Mouse (Mus musculus): ENCODE measurements at regions not wholly inside any gene's neighbourhood (a gene's known extent, or its start where the extent isn't known, plus 50 kb on each side); places are given as distances from the start of the nearest gene placed in this dataset.

DNA sequence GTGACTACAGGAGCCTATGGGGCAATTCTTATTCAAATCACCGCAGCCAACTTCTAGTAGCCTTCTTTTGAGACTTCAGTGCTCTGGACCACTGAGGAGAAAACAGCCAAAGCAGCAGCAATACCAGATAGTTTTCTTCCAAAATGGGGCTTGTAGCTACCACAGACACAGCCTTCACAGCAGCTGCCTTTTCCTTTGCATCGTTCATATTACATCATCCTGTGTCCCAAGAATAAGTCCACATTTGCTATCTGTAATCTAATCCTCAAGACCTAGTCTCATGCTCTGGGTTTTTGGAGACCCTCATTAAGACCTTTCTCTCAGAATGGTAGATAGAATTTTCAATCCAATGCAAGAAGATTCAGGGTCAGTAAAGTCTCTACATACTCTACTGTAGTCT, 258.2 kb upstream of the Rbms1 start:
- DNase-seq = no peak

DNA sequence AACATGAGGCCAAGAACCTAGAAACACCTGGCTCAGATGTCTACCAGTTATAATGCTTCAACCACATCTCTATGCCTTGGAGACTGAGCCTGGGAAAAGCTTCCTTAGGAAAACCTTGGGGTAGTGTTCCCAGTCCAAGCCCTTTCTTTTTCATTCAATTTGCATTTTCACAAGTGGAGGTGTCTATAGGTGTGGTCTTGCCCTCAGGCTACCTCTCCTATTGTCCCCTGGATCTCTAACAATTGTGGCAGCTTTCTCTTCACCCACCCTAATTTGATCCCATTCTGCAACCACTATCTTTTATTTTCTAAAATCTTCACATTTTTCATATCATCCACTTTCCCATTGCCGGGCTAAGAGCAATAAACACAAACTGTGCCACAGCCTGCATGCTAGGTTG, 251.0 kb upstream of the Rbms1 start:
- no peak for DNase-seq

GRCm38 (mm10) chr2:61201387-61201786, 238.4 kb upstream of the Rbms1 start:
- DNase-seq = no peak

DNA sequence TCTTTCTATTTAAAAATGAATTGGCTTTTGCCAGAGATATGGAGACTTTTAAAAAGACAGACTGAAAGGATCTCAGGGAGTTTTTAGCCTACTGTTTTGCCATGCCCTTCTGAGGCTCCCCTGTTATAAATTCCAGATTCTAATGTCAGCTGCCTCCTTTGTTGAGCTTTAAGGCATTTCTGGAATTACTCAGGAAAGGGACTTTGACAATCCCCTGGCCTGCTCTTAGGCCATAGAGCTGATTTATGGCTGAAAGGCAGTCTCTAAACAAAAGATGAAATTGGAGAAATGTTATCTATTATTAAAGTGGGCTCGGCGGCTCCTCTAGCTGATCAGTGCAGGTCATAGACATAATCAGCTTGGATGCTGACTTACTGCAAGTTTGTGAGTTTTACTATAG, 231.0 kb upstream of the Rbms1 start:
- DNase-seq = no peak

DNA sequence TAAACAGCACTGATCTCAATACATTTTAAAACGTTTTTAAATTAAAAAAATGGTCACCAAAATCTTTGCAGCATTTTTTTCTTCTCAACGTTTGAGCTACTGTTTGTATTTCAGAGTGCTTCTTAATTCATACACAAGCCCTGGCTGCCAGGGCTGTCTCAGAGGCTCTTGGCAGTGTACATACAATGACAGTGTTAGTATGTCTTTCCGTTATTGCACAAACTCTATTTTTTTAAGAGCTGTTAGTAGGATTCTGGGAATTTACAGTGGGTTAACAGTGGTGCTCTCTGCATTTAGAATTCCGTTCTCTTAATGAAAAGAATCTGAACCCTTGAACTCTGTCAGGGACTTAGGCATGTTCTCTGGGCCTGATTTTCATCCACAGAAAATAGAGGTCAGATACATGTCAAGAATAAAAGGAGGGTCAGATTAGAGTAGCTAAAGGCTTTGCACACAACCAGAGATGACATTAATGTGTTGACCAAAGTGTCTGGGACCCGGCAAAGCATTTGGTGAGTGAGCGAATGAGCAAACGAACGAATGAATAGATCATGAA, 219.5 kb upstream of the Rbms1 start:
- DNase-seq = no peak

DNA sequence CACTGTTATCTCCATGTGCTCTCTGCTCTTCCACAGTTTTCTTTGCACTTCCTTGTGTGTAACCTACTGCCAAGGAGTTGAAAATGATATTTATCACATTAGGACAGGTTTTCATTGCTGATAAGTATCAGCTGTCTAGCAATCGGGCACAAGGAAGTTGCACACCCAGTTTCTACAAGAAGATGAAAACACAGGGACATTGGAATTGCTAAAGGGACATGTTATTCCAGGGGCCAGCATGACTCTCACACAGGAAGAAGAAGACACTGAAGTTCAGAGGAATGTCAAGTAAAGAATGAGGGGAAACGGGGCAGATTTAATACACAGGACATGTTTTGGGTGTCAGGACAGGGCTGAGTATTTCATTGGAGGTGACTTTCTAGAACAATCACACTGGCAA, 214.8 kb upstream of the Rbms1 start:
- DNase-seq = no peak

DNA sequence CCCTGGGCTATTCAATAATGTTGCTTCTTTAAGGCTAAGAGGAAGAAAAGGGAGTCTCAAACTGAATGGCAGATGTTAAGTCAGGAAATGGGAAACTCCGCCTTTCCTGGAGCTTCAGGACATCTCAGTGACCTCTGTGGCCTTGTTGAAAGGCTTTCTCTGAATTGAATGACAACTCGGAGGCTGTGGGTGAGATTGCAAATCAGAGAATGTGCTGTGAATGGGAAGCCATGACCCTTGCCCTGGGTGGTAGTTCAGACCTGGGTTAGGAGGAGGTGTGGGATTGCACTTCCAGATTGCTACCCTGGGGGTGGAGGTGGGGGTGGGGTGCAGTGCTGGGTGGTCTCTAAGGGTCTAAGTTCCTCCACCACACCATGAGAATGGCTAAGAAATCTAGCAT, 213.8 kb upstream of the Rbms1 start:
- no peak for DNase-seq

- no peak for DNase-seq
Measured at GRCm38 (mm10) chr2:61173581-61173980, 210.6 kb upstream of the Rbms1 start.

DNA sequence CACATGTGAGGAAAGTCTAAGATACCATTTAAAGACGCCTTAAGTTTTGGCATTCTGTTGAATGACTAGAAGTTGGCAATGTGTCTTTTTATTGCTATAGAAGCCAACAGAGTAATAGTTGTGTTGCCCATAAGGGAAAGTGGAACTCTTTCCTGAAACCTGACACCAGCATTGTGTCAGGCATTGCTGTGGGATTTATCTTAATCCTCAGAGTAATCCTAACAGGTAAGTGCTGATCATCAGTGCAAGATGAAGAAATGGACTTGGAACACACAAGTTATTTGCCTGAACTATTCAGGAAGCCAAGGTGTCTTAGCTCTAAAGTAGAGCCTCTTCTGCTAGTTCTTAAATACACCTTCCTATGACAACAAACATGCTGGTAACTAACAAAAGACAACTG, 198.3 kb upstream of the Rbms1 start:
- no peak for DNase-seq

DNA sequence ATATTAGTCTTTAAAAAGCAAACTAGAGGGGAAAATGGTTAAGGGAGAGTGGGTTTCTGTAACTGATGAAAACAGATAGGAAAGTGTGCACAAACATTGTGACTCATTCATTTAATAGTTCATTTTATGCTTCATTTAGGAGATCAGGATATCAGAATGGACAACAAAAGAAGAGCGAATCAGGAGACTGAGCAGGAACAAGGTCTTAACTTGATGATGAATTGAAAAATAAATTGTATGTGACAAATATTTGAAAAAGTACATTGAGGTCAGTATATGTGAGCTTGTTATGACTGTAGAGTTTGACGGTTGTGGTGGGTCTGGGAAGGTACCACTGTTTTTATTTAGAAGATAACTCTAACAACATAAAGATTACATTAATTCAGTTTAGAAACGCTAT, 196.8 kb upstream of the Rbms1 start:
- DNase-seq = no peak

DNA sequence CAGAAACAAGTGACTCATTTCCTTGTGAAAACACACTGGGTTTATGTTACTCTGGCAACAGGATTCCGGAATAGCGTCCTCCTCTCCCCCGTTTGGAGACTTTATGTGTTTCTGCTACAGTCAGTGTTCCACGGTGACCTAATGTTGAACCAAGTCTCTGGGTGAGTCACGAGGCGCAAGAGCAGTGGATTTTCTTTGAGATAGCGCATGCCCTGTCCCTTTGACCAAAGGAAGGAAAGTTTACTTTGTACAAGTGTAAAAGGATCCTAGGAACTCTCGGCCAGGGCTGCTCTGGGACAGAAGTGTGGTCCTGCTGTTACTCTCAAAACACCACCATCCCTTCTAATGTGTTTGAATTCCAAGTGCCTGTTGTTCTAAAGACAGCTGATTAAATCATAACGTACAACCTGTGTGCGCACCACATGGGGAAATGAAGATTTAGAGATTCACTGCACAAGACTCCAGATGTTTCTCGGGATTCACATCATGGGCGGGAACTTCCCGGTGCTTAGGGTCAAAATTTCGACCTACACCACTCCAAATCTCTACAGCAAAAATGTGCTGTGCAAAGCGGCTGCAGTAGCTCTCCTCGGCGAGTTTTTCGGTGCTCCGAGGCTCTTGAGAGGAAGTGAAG, 176.1 kb upstream of the Rbms1 start:
- DNase-seq = no peak

DNA sequence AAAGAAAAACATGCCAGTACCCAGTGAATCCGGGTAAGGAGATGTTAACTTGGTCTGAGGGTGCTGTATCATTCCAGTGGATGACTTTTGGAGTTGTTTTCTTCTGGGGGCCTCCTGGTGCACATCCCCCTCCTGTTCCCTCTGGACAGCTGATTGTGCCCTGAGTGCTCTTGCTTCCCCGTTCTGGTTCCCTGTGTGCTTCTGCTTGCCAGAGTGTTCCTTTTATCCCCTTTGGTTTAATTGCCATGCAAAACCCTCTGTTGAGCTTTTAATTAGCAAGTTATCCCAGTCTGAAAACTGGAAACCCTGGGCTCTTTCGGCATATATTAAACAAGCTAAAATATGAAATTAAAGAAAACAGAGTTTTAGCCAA, 175.6 kb upstream of the Rbms1 start:
- DNase-seq = no peak

- DNase-seq = no peak
Measured at GRCm38 (mm10) chr2:61137378-61137777, 174.4 kb upstream of the Rbms1 start.

GRCm38 (mm10) chr2:61136926-61137325, 173.9 kb upstream of the Rbms1 start:
- no peak for DNase-seq

- DNase-seq = peak; percentile 65 to 72
Measured at GRCm38 (mm10) chr2:61123046-61123806, 160.2 kb upstream of the Rbms1 start.

GRCm38 (mm10) chr2:61121281-61121680, 158.3 kb upstream of the Rbms1 start:
- no peak for DNase-seq

- no peak for DNase-seq
Measured at GRCm38 (mm10) chr2:61114620-61115019, 151.6 kb upstream of the Rbms1 start.

GRCm38 (mm10) chr2:61113916-61114315, 150.9 kb upstream of the Rbms1 start:
- no peak for DNase-seq

DNA sequence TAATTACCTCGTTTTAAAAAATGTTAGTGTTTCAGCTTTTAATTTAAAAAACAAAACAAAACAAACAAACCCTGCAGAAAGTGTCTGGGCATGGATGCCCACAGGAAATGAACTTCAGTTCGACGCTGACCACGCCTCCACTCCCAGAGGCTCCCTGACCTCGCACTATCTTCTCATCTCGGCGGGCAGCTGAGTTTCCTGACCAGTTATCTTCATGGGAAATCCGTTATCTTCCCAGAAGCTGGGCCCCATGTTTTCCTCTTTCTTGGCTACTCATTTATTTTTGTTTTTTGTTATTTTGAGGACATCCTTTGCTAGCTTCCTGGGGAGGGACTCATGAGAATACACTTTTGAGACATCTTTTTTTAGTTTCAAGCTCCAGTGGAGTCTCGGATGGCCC, 147.6 kb upstream of the Rbms1 start:
- DNase-seq = no peak

- DNase-seq = no peak
Measured at GRCm38 (mm10) chr2:61109564-61109963, 146.6 kb upstream of the Rbms1 start.

DNA sequence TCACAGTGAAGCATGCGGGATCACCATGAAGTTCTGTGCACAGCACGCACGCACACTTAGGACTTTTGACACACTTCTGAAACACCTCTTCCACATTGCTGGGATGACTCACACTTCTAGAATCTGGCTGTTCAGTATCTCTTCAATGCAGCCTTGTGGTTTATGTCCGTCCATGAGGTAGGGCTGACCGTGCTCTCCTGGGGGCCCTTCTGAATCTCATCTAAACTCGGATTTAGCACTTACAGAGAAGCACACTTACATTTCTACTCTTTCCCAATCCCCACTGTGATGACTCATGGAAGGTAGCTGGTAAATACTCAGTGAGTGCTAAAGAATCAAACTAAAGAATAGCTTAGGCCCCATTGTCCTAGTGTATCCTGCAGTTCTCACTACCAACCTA, 142.2 kb upstream of the Rbms1 start:
- DNase-seq = no peak

GRCm38 (mm10) chr2:61100854-61101253, 137.9 kb upstream of the Rbms1 start:
- no peak for DNase-seq

DNA sequence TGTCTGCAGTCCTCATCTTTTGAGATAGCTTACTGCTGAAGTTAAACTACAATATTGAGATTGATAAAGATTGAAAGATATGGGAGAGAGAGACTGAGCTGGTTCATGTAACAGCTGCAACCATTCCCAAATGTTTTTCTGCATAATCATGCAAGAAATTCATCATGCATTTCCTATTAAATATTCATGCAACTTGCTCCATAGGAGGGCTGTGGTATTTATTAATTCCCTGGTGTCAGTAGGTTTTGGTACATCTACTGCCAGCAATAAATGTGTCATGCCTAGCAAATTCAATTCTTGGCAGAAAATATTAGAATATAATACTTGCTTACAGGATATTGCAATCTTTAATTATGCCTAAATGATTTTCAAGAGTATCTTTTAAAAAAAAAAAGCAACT, 125.5 kb upstream of the Rbms1 start:
- DNase-seq = no peak

DNA sequence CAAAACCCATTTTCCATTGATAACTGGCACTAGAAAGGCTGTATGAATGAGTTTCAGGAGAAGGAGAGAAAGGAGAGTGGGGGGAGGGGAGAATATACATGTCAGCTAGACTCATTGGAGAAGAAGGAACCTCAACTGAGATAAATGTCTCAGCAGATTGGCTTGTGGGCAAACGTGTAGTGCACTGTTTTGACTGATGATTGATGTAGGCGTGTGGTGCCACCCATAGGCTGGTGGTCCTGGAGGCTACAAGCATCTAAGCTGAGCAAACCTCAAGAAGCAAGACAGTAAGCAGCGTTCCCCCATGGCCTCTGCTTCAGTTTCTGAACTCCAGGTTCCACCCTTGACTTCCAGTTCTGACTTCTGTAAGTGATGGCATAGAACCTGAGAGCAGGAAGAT, 121.8 kb upstream of the Rbms1 start:
- no peak for DNase-seq

DNA sequence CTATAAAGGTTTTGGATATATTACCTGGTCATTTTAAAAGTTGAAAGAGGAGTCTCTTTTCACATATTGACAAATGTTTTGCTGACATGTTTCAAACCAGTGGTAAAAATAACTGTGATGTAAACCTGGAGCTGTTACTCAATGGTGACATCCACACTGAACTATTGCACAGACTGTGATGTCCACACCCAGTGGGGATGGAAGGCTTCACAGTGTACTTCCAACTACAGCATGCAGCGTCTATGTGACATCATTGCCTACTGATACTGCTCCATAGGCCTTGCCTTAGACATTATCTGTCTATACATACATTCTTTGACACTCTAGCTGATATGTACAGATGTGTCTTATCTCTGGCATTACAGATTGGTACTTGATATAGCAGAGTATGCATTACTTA, 120.1 kb upstream of the Rbms1 start:
- no peak for DNase-seq
